Mouse (Mus musculus) olfactory bulb, adult 2 months (tissue): ENCODE measurements around the gene Mettl26. TPM values are rescaled to one million over a fixed set of nuclear protein-coding genes. Genes with fewer than 3 reads are reported as not detected.

Experiments
- H3K27ac ChIP-seq: fragments of 200-500 bp; 2 replicates; pipeline ENCODE4 v1.5.1; 2012; ENCODE audit warnings: low read depth, low read length; ENCODE audit not compliant: insufficient read depth
- H3K4me1 ChIP-seq: fragments of 200-500 bp; 2 replicates; pipeline ENCODE4 v1.6.1; 2012; ENCODE audit warnings: low read length; ENCODE audit not compliant: control insufficient read depth, insufficient read depth
- H3K4me3 ChIP-seq: fragments of 200-500 bp; 2 replicates; pipeline ENCODE4 v1.5.1; 2012; ENCODE audit warnings: mild to moderate bottlenecking, low read depth, low read length, moderate library complexity; ENCODE audit not compliant: insufficient read depth
- CTCF ChIP-seq: fragments of 200-500 bp; IDR thresholded peaks from 2 replicates; pipeline ENCODE4 v1.5.1; 2012; ENCODE audit warnings: low read depth, mild to moderate bottlenecking, low read length, moderate library complexity; ENCODE audit not compliant: insufficient read depth
- POLR2A ChIP-seq: fragments of 200-500 bp; IDR thresholded peaks from 2 replicates; pipeline ENCODE4 v1.6.1; 2012; ENCODE audit warnings: mild to moderate bottlenecking, low read depth, low read length, moderate library complexity; ENCODE audit not compliant: insufficient read depth
- WGBS: fragments of 180-500 bp; shearing (Covaris S2); methylation state at CpG from one replicate; pipeline ENCODE4 v1.1.7; 2018; 5-methylcytosine and 5-hydroxymethylcytosine counted together
- polyA plus RNA-seq: library from polyadenylated mRNA; stranded (reverse); fragments of >200 nt; gene quantifications from 2 replicates; pipeline ENCODE4 v1.2.4, GENCODE M21; 2012; ENCODE audit warnings: low replicate concordance; ENCODE audit not compliant: missing spikeins, insufficient read depth, insufficient read length

Gene Mettl26
- polyA plus RNA-seq: not detected in 2 replicates

DNA sequence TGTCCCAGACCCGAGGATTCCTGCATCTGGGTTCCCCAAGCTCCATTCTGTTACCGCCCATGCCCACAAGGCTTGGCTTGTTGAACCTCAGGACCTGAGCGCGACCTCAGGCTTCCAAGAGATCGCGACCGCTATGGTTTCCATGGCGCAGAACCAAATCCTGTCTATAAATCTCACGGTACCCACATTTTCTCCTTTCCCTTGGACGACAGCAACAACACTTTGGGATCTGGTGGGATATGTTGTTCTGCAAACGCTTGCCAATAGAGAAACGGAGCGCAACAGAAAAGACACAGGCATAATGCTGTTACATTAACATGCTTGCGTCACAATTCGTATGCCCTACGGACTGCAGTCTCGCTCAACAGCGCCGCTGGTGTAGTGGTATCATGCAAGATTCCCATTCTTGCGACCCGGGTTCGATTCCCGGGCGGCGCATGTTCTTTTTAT is at the start of gene Mettl26:
Mettl26 (plus strand) TSS at position 354 of the 450 bp plus-strand sequence.
- Histone ChIP-seq H3K4me1 (peaks cover 28% of the 10 kb centered on the region), H3K27ac (peak within 1 kb of the TSS; percentile 96), H3K4me3 (peak within 1 kb of the TSS; percentile 87)
- TF ChIP-seq POLR2A (no peak), CTCF (no peak)
- under 1% methylated on average over 25 of the region's 25 CpGs for WGBS

GRCm38 (mm10) chr17:25825311-25825710 is 49.6 kb upstream of the Mettl26 start:
- WGBS: 87% methylated on average over 6 of the region's 6 CpGs
- no peak for TF ChIP-seq POLR2A
- Histone ChIP-seq H3K4me1 (peaks cover 52% of the 10 kb centered on the region), H3K27ac (no peak overlapping the region), H3K4me3 (no peak overlapping the region)

- no peak overlapping the region for H3K4me3 ChIP-seq
- TF ChIP-seq POLR2A (no peak), CTCF (no peak)
- H3K4me1 ChIP-seq: peaks cover 59% of the 10 kb centered on the region
- H3K27ac ChIP-seq: no peak overlapping the region
- WGBS: 93% methylated on average over 27 of the region's 27 CpGs
These were observed 48.8 kb upstream of the Mettl26 start for GRCm38 (mm10) chr17:25825984-25826570.

DNA sequence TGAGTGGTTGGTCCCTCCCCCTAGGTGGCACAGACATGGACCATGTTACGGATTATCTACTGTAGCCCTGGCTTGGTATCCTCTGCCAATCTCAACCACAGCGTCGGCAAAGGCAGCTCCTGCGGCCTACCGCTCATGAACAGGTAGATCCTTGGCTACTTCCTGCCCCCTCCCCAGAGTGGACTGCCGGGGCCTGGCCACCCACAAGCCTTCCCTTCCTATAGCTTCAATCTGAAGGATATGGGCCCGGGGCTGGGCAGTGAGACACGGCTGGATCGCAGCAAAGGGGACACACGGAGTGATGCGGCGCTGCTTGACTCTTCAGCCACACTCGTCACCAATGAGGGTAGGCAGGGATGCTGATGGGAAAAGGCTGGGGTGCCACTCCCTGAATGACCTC is 47.9 kb upstream of the Mettl26 start:
- H3K4me3 ChIP-seq: no peak overlapping the region
- peaks cover 69% of the 10 kb centered on the region for H3K4me1 ChIP-seq
- 95% methylated on average over 13 of the region's 13 CpGs for WGBS
- no peak overlapping the region for H3K27ac ChIP-seq
- TF ChIP-seq CTCF: no peak
- TF ChIP-seq POLR2A: no peak

DNA sequence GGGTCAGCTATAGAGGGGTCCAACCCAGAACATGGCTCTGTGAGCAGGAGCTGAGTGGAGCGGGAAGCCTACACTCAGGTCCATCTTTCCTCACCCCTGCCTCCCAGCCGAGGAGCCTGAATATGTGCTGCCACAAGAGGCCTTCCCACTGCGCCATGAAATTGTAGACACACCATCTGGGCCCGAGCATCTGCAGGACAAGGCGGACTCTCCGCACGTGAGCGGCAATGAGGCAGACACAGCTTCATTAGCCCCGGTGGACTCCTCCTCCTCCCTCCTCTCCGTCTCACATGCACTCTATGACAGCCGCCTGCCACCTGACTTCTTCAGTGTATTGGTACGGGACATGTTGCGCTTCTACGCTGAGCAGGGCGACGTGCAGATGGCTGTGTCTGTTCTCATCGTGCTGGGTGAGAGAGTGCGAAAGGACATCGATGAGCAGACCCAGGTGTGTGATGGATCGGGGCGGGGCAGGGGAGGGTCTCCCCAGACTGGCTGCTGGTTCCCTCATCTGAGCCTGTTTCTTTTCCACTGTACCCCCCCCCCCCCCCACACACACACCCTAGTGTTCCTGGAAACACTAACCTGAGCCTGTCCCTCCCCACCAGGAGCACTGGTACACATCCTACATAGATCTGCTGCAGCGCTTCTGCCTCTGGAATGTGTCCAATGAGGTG is 47.2 kb upstream of the Mettl26 start:
- H3K4me1 ChIP-seq: peaks cover 70% of the 10 kb centered on the region

DNA sequence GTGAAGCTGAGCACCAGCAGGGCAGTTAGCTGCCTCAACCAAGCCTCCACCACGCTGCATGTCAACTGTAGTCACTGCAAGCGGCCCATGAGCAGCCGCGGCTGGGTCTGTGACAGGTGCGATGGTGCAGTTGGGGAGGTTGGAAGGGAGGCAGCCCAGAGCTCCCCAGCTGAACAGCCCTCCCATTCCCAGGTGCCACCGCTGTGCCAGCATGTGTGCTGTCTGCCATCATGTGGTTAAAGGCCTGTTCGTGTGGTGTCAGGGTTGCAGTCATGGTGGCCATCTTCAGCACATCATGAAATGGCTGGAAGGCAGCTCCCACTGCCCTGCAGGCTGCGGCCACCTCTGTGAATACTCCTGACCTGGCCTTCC is 46.7 kb upstream of the Mettl26 start:
- H3K4me1 ChIP-seq: peaks cover 70% of the 10 kb centered on the region
- H3K27ac ChIP-seq: peak overlapping the region; percentile 81; the same call in 1 of the 2 replicates
- TF ChIP-seq POLR2A (no peak), CTCF (no peak)
- H3K4me3 ChIP-seq: peak overlapping the region; percentile 75
- 70% methylated on average over 8 of the region's 8 CpGs for WGBS

More for the DNA sequence above, 47.2 kb upstream of the Mettl26 start:
- H3K27ac ChIP-seq: no peak overlapping the region
- no peak for TF ChIP-seq CTCF
- no peak overlapping the region for H3K4me3 ChIP-seq
- 90% methylated on average over 22 of the region's 22 CpGs for WGBS

DNA sequence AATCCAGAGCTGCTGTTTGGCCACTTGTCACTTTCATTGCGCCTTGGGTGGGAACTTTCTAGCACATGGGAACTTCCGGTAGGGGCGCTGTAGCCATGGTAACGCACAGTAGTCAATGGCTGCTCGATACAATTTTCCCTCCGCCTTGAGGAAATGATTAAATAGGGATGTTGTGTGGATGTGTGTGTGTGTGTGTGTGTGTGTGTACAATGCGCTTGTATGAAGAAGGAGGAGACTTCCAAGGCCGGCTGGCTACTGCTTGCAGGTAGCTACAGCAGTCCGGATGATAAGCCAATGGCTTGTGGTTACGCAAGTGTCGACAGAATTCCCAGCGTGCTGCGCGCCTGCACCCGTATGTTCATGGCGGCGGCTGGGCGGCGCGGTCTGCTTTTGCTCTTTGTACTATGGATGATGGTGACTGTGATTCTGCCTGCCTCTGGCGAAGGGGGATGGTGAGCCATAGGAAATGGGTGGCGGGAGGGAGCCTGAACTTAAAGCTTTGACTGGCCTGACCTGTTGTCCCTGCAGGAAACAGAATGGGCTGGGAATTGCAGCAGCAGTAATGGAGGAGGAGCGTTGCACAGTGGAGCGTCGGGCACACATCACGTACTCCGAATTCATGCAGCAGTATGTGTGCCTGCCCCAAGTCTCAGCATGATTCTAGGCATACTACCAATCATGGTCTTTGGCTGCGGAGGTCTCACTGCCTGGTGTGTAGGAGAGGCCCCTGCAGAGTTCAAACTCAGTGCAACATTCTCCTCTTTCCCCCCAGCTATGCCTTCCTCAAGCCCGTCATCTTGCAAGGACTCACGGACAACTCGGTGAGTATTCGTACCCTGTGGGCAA is 45.9 kb upstream of the Mettl26 start, which contains the start of gene Jmjd8:
Jmjd8 (plus strand) TSS at position 156 of the 846 bp plus-strand sequence.
- H3K4me1 ChIP-seq: peaks cover 72% of the 10 kb centered on the region
- H3K27ac ChIP-seq: peak within 1 kb of the TSS; percentile 81
- WGBS: under 1% methylated on average over 32 of the region's 32 CpGs
- peak within 1 kb of the TSS; percentile 75 for H3K4me3 ChIP-seq
- peak; percentile 79 for TF ChIP-seq POLR2A
- no peak for TF ChIP-seq CTCF

DNA sequence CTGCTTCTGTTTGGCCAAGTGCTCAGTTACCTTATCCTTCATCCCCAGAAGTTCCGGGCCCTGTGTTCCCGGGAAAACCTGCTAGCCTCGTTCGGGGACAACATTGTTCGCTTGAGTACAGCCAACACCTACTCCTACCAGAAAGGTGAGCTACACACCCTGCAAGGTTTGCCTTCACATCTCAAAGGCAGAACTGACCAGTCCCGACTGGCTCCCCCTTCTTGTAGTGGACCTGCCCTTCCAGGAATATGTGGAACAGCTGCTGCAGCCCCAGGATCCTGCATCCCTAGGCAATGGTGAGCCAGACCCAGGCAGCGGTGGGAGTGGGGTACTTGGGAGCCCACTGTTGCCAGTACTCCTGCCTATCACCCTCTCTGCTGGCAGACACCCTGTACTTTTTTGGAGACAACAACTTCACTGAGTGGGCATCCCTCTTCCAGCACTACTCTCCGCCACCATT is 45.3 kb upstream of the Mettl26 start:
- TF ChIP-seq CTCF (no peak), POLR2A (no peak)
- WGBS: 30% methylated on average over 8 of the region's 8 CpGs
- H3K4me1 ChIP-seq: peaks cover 72% of the 10 kb centered on the region
- peak overlapping the region; percentile 81; the same call in 1 of the 2 replicates for H3K27ac ChIP-seq
- H3K4me3 ChIP-seq: peak overlapping the region; percentile 75
